Mouse (Mus musculus): Measurements from ENCODE around the gene Tekt2.

Gene Tekt2

DNA sequence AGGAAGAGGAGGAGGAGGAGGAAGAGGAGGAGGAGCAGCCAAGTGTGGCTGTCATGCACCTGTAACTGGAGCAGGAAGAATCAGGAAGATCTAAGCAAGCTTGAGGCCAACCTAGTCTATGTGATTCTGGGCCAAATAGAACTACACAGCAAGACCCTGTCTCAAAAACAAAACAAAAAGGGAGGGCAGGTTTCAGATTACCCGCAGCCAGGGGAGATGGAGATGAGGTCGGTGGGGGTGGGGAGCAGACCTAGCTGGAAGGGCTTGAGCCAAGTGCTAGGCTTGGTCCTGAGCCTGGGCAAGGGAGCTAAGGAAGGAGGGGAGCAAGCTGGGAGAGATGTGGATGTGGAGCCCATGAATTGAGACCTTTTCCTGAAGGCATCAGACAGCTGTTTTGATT lies 18.7 kb downstream of the Tekt2 start:
- DNase-seq (ENCODE audit: low spot score in 2 of 2), result no peak

DNA sequence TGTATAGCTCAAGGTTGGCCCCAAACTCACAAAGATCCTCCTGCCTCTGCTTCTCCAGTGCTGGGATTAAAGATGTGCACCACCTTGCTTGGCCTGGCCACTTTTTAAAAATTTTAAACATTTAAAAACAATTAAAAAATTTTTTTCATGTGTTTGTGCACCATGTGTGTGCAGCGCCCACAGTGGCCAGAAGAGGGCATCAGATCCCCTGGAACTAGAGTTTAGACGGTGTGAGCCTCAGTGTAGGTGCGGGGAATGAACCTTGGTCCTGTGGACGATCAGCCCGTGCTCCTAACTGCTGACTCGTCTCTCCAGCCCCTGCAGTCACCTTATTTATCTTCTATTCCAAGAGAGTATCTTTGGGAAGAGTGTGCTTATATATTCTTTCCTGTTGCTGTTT lies 19.4 kb downstream of the Tekt2 start:
- DNase-seq (ENCODE audit: low spot score in 2 of 2), result no peak

DNA sequence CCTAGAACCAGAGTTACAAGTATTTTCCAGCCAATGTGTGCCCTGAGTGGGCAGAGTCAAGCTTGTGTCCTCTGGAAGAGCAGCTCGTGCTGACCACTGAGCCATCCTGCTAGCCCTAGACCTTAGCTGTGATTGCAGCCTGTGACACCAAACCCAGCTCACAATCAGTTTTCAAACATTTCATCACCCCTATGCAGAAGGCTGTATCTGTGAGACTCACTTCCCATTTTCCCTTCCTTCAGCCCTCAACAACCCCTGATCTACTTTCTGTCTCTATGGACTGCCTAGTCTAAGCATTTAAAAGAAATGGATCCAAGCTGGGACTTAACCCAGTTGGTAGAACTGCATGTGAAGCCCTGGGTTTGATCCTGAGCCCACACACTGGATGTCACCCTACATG lies 20.1 kb downstream of the Tekt2 start:
- no peak for DNase-seq (ENCODE audit: low spot score in 2 of 2)

DNA sequence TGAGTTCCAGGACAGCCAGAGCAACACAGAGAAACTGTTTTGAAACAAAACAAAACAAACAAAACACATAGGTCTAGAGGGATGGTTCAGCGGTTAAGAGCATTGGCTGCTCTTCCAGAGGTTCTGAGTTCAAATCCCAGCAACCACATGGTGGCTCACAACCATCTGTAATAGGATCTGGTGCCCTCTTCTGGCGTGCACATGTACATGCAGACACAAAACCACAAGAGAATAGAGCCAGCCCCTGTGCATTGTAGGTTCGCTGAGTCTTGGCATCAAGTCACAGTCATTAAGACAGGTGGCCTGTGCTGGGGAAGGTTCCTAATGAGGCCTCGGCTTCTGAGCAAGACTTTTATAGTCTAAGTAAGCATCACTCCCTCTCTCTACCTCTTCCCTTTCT lies 21.6 kb downstream of the Tekt2 start:
- no peak for DNase-seq (ENCODE audit: low spot score in 2 of 2)

DNA sequence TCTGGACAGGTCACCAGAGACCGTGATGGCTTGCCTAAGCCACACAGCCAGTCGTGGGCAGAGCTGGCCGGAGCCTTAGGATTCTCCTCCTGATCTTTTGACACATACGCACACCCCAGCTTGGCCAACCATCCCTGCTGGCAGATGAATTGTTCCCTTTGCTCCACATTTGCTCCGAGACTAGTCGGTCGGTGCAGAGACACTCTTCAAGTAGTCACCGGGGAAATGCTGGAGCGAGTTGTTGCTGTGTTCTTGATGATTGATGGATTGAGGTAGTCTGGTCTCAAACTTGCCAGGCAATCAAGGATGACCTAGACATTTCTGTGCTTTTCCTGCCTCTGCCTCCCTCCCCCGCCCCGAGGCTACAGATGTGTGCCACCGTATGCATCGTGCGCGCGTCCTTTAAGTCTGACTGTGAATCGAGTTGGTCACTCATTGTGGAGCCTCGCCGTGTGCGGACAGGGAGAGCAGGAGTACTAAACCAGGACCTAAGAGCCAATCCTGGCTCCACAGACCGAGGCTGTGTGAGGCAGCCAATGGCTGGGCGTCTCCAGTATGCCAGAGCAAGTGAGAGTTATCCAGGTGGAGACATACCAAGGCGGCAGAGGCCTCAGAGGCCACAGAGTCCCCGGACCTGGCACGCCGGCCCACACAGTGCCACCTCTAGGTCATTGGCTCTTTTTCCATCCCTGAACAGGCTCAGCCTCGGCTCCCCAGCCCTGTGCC lies 23.7 kb downstream of the Tekt2 start:
- DNase-seq (ENCODE audit: low spot score in 2 of 2), result no peak

DNA sequence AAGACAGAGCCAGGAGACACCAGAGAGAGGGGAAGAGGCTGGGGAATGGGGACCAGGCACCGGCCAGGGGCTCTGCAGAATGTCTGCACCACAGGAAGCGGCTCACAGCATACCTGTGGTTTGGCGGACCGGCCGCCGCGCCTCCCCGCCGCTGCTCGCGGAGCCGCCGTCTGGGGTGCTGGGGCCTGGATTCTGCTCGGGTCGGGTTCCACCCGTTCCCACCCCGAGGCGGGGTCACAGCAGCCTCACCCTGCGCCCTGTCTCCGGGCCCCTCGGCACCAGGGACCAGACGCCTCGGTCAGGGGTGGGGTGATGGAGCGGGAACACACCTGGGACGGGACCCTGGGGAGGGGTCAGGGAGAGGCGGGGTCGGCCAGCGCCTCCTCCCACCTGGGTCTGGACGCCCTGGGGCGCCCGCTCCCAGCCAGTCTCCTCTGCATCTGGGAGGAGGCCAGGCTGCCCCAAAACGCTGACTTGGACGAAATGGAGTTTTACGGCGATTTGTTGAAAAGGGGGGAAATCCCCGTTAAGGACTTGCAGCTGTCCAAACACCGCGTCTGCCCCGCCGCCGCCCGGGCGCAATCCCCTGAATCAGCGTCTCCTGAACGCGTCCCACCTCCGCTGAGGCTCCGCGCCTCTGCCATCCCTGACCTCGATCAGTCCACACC lies 24.4 kb downstream of the Tekt2 start:
- DNase-seq (ENCODE audit: low spot score in 2 of 2), result no peak

DNA sequence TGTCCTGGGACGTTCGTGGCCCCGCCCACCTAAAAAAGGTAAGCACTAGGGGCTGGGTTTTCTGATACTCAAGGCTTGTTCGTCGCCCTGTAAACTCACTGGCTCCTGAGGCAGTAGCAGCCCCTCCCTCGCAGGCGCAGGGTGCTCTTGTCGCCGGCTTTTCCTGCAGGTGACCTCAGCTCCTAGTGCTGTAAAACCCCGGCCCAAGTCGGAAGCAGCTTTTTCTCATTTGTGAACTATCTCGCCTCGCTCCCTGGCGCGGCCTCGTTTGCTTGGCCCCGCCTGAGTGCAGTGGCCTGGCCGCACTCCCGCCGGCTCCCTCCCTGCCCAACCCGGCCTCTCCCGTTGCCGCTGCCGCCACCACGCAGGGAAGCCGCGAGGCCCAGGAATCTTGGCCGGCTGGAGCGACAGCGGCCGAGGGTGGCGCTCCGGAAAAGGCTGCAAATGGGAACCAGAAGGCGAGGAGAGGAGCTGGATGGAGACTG lies 28.8 kb downstream of the Tekt2 start:
- DNase-seq (ENCODE audit: low spot score in 2 of 2), result no peak

DNA sequence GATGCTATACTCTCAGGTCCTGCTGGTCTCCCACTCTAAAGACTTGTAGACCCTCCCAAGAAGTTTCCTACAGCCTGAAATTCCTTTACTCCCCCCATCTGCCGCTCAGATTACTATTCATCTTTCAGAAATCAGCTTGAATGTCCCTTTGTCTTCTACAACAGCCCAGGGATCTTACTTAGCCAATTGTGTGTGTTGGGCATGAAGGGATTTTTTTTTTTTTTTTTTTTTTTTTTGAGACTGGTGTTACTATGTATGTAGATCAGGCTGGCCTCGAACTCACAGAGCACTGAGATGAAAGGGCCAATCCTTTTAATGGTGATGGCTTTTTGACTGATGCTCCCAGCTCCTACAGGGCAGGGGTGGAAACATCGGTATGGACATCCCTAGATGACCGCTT lies 29.6 kb downstream of the Tekt2 start:
- no peak for DNase-seq (ENCODE audit: low spot score in 2 of 2)

DNA sequence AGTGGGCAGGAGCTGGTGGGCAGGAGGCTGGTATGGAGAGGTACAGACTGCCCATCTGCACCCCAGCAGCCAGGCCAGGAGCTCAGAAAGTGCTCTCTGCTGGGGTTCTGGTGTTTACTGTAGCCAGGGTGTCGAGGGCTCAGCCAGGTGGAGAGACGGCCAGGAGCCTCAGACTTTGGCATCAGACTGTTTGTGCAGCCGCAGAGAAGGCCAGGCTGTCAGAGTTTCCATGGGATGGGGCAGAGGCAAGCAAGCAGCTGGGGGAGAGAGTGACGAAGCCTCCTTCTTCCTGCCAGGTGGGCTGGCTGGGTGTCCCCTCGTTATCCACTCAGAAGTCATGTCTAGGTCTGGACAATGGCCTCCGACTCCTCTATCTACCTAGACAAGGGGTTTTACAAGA lies 30.3 kb downstream of the Tekt2 start:
- DNase-seq (ENCODE audit: low spot score in 2 of 2), result no peak

DNA sequence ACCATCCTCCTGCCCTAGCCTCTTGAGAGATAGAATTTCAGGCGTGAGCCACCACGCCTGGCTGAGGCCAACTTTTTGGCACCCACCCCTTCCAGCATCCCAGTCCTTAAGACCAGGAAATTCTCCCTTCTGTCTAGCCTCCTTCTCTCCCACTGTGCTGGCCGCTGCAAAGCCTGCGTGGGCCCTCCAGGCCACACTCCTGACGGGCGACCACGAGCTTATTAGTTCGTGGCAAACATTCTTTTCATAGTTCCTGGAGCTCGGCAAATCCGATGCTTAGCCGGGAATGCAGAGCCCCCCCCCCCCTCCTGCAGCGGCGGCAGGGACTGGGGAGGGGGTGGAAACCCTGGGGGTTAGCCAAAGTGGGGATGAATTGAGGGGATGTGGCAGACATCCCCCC lies 34.3 kb downstream of the Tekt2 start:
- DNase-seq (ENCODE audit: low spot score in 2 of 2), result no peak

DNA sequence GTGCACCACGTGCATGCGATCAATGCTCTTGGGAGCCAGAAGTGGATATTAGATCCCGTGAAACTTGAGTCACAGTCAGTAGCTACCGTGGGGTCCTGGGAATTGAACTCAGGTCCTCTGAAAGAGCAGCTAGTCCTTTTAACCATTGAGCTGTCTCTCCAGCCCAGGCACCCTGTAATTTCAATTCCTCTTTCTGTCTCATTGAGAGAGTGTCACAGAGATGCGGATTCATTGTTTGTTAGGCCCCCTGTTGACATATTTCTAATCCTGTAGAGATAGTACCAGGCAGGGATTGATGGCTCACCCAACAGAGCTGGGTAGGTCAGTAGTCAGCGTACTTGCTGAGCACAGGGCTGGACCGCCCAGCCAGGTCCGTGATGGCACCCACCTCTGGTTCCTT lies 35.2 kb downstream of the Tekt2 start:
- DNase-seq (ENCODE audit: low spot score in 2 of 2), result no peak

DNA sequence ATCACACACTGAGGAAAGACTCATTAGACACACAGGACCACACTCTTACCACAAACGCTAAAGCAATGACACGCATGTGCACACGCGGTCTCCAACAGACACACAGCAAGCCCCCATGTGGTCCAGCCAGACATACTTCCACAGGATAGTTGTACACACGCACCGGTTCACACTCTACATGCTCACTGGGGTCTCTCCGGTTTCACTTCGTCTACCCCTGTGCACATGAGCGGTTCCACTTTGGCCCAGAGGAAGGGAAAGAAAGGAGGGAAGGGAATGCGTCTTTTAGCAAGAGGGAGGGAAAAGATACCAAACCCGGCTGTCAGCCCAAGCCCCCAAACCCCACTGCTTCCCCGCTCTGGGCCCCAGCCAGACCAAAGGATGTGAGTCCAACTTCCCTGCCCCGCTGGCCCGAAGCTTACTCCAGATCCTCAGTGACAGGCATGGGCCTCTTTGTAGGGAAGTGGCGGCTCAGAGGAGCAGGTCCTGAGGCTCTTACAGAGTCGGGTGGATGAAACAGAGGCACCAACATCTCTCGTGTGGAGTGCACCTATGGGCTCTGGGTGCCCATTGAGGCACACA lies 37.3 kb downstream of the Tekt2 start:
- no peak for DNase-seq (ENCODE audit: low spot score in 2 of 2)

DNA sequence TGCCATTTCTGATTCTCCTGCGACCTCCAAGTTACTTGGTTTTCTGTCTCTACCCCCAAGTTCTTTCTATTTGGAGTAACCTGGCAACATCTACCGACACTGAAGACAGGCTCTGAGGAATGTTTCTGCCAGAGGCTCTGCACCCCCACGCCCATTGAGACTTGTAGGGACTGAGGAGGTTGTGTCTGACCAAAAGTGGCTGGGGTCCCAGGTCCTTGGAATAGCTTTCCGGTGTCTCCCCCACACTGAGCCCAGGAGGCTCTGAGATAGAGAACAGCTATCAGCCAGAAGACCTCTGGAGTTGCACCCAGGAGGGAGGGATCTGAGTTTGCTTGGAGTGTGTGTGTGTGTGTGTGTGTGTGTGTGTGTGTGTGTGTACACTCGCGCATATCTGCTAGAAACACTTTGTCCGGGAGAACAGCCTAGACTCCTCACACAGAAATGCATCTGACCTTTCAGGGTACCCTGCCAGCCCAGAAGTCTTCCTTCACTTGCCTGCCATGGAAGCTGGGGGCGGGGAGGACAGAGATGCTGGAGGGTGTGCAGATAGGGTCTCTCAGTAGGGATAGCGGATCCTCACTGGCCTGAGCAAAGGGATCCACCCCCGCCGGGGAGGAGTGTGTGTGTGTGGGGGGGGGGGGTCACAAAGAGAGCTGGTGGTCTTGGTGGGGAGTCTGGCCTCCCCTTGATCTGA lies 38.0 kb downstream of the Tekt2 start:
- no peak for DNase-seq (ENCODE audit: low spot score in 2 of 2)

DNA sequence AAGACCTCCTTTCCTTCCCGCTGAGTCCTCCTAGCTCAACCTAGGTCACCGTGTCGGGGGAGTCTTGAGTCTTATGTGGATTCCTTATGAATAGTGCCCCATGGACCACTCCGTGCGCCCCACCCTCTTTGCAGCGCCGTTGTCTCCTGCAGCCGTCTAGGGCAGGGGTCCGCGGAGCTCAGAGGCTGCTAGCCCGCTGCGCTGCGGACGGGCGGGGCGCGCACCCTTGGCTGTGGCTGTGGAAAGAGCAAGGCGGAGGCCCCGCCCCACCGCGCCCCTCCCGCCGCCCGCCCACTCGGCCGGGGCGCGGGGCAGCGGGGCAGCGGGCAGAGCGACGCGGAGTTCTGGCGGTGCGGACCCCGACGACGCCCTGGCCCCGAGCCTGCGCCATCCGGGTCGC lies 39.0 kb downstream of the Tekt2 start, which contains the start of gene Col8a2:
Gene Col8a2 (plus strand): TSS at position 302 of the 400 bp plus-strand sequence.
- no peak for DNase-seq (ENCODE audit: low spot score in 2 of 2)

DNA sequence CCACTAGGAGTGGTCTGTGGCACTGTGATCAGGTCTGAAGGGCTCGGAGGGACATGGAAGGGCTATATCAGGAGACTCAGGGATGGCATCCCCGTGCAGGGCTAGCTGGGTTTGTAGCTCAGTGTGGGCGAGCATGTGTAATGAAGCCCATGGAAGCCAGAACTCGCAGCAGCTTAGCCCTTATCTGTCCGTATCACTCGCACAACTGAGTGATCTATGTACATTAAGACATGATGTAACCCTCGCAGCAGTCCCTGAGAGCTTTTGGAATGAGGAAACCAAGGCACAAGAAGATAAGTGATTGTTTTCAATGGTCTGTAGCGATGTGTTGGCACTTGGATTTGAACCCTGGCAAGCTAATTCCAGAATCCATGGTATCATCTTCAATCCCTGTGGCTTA lies 41.9 kb downstream of the Tekt2 start:
- no peak for DNase-seq (ENCODE audit: low spot score in 2 of 2)

DNA sequence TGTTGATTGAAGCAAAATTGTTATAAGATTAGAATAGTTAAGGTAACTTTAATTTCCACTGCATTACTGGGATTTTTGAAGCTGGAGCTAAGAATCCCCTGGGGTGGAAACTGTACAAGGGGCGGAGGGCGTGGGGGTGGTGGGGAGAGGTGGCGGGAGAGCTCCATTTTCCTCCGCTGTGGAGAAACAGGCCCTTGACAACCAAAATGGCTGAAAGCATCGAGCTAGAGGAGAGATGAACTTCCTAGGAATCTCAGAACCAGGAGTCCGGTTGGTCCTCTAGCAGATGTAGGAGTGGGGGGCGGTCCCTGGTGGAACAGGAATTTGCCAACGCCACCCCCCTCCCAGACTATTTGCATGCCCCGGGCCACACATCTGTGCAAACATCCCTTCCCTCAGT lies 43.8 kb downstream of the Tekt2 start:
- DNase-seq (ENCODE audit: low spot score in 2 of 2), result no peak

DNA sequence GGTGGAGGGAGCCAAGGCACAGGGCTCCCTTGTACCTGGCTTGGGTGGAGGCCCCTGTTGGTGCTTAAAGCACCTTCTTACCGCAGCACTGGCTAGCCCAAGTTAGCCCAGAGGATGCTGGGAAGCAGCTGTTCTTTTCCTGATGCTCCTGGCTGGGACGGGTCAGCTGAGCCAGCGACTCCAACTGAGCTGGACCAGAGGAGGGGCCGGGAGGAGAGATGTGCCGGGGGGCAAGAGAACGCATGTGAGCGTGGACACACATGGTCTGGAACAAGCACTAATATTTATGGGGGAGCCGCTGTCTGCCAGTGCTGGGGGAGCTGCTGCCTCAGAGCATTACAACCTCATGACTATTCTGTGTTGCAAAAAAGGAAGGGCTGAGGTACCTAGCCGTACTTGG lies 46.5 kb downstream of the Tekt2 start:
- no peak for DNase-seq (ENCODE audit: low spot score in 2 of 2)

DNA sequence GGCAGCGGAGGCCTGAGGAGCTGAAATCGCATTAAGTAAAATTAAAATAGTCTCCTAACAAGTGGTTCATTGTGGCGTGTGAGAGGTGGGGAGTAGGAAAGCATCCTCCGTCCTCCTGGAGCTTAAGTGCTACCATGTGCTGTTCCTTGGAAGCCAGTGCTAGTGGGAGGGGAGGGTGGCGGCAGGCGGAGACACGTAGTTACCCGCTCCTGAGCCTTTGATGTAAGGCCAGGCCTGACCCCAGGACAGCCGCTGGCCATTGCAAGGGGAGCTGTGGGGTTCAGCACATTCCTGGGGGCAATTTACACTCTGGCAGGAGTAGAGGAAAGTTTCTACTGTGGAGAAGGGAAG lies 46.9 kb downstream of the Tekt2 start:
- no peak for DNase-seq (ENCODE audit: low spot score in 2 of 2)

DNA sequence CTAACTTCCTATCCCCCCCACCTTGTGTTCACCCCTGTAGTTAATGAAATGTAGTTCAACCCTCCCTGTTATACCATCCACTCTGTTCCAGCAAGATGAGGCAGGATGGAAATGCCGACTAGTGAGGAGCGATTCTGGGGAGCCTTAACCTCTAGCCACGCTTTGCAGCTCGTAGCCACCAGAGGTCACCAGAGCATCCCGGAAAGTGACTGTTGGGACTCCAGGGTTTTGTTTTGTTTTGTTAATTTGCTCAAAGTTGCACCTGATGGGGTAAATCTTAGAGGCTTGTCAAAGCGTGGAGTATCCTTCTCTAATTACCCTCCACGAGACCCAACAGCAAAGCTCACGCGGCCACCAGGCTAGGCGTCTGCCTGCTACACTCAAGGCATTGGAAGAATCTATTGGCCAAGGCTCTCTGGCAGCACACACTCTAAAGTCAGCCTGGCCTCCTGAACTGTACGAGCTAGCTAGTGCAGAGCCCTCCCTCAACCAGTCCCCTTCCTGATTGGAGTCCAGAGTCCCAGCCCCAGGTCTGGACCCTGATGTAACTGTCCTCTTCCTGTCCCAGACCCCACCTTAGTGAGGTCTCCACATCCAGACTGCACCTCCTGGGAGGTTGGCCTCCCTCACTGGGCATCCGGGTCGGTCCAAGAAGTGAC lies 47.5 kb downstream of the Tekt2 start:
- DNase-seq (ENCODE audit: low spot score in 2 of 2), result no peak

DNA sequence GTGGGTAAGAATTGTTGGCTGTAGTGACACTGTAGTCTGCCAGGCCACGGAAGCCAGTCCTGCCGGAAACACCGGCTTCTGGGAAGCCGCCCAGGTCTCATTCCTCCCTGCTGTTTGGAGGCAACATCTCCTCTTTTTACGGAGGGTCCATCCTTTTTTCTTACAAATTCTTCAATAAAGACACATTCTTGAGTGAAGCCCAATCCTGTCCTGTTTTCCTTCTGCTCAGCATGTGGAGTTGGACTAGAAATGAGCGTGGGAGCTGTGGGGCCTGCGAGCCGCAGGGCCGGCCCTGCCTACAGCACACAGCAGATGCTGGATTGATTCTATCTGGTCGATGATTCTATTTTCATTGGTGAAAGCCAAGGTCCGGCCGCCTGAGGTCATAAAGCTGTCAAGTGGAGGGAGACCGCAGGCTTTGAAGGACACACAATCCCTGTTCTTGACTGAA lies 49.8 kb downstream of the Tekt2 start:
- DNase-seq (ENCODE audit: low spot score in 2 of 2), result no peak

DNA sequence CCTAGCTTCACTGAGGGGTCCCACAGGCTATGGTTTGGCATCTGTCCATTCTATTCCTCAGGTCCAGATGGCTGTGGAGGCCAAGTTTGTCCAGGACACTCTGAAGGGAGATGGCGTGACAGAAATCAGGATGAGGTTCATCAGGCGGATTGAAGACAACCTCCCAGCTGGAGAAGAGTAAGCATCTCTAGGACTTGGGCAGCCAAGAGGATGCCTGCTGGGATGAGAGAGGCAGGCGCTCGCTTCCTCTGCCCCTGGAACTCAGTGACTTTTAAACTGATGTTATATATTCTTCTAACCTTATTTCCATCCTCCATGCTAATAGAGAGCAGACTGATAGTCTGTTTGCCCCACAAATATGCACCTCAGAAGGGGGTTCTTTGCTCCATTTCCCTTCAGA lies 50.4 kb downstream of the Tekt2 start:
- no peak for DNase-seq (ENCODE audit: low spot score in 2 of 2)

DNA sequence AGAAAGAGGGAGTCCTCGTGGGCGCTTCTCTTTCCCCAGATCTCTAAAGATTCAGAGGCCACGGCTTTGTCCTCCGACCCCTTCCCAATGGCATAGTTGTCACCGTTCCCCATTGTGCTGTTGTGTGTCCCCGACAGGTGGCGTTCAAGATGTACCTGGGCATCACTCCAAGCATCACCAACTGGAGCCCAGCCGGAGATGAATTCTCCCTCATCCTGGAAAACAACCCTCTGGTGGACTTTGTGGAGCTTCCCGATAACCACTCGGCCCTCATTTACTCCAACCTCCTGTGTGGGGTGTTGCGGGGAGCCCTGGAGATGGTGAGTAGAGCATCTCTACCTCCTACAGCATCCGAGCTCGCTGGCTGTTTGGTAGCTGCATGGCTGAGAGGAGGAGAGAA lies 51.7 kb downstream of the Tekt2 start:
- DNase-seq (ENCODE audit: low spot score in 2 of 2), result no peak
